Mouse (Mus musculus): Measurements from ENCODE around the gene Katnb1. TPM values are rescaled to one million over a fixed set of nuclear protein-coding genes. Genes with fewer than 3 reads are reported as not detected.

Gene Katnb1
- total RNA-seq (2021), result 1 to 10 TPM; 5.4 to 7.5 TPM
- long read RNA-seq, experiment 1, transcript Katnb1-201 (20 exons, 3,777 nt), result major isoform, 10 of 13 reads
- long read RNA-seq, experiment 1, partial matches to known transcripts, result 3 of 13 reads
- long read RNA-seq, experiment 1, other reads (novel, unspliced or antisense), result 0 of 13 reads
- long read RNA-seq, experiment 2, transcript Katnb1-201 (20 exons, 3,777 nt), result major isoform, 21 of 26 reads
- long read RNA-seq, experiment 2, partial matches to known transcripts, result 1 of 26 reads
- long read RNA-seq, experiment 2, other reads (novel, unspliced or antisense), result 4 of 26 reads

- peak; percentile 97 for DNase-seq
- intact Hi-C loops (cut with DNase I; ENCODE audit: low total_unique reads), result no loop called here
These were observed at the start of gene Katnb1 for GRCm38 (mm10) chr8:95080381-95081341. Gene Katnb1 (plus strand): TSS chr8:95081186.

GRCm38 (mm10) chr8:95037106-95037925 lies 43.7 kb upstream of the Katnb1 start:
- DNase-seq, result peak; percentile 33
- intact Hi-C loops (cut with DNase I; ENCODE audit: low total_unique reads), result no loop called here

GRCm38 (mm10) chr8:95041883-95042784 lies 38.9 kb upstream of the Katnb1 start:
- intact Hi-C loops (cut with DNase I; ENCODE audit: low total_unique reads), result no loop called here

DNA sequence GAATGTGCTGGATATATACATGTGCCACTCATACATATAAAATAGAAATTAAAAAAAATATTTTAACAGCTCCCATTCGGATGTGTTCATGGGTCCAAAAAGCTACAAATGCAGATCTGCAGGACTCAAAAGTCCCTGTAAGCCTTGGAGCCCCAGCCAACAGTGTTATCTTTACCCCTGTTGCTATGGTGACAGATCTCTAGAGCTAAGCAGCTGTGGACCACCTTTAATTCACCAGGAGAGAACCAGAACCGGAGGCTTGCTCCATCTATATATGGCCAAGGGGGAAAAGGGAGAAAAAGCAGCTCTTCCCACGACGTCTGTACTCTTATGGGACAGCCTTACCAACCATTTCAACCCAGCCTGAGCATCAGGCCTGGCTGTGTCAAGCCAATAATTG lies 36.2 kb upstream of the Katnb1 start:
- no peak for DNase-seq
- intact Hi-C loops (cut with DNase I; ENCODE audit: low total_unique reads), result no loop called here

More at GRCm38 (mm10) chr8:95041883-95042784, 38.9 kb upstream of the Katnb1 start:
- no peak for DNase-seq

DNA sequence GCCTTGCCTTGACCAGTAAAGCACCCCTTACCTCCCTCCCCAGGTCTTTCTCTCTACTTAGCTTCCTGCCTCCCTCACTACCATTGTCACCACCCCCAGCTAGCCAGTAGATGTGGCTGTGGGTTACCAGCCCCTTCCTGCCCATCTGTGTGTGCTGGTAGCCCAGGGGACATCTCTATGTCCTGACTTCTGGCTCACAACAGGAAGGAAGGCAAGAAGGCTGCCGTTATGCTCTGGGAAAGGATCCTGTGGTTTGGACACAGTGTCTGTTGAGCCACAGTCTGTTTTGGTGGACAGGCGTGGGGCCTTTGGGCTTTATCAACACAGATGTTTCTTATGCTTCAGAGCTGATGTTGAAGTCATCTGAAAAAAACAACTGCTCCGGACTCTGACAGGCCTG lies 34.0 kb upstream of the Katnb1 start:
- intact Hi-C loops (cut with DNase I; ENCODE audit: low total_unique reads), result no loop called here
- no peak for DNase-seq

GRCm38 (mm10) chr8:95047884-95048680 lies 32.9 kb upstream of the Katnb1 start:
- intact Hi-C loops (cut with DNase I; ENCODE audit: low total_unique reads), result no loop called here

DNA sequence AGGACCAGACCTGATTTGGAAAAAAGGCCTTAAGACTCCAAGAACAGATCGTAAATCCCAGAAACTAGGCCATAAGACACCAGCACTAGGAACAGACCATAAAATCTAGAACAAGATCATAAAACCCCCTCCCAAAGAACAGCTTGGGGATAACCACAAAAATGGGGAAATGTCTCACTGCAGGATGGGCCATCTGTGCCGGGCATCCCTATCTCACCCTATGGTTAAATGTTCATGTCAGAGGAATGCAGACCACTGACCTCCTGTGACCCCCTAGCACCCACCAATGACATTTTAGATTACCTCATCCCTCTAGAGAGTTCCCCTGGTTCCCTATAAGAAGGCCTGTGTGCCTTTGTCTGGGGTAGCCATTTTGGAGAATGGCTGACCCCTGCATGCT lies 31.4 kb upstream of the Katnb1 start:
- intact Hi-C loops (cut with DNase I; ENCODE audit: low total_unique reads), result no loop called here
- no peak for DNase-seq

More at GRCm38 (mm10) chr8:95047884-95048680, 32.9 kb upstream of the Katnb1 start:
- no peak for DNase-seq

GRCm38 (mm10) chr8:95054438-95054837 lies 26.5 kb upstream of the Katnb1 start:
- intact Hi-C loops (cut with DNase I; ENCODE audit: low total_unique reads), result no loop called here
- DNase-seq, result no peak

DNA sequence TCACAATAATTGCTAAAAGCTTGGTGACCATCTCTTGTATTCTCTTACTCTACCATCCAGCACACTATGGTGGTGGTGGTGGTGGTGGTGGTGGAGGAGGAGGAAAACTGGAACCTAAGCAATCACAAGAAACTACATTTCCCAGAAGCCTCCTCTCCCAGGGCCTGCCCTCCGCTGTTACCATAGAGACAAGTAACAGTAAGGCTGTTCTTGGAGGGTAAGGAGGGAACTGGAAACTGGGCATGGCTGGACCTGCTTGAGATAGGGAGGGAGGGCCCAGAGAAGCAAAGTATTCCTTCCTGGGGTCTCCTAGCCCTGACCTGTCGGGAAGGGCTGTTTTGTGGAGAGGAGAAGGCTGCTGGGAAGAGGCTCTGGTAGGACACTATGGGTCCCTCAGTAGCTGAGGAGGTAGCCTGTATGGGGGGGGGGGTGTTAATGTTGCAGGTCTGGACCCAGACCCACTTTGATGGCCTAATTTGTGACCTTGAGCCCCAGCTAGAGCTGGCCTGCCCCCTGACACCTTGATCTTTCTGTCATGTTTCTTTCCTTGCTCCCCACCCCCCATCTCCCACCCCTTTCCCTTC lies 26.0 kb upstream of the Katnb1 start, which contains the start of gene Drc7:
TSS of gene Drc7 (plus strand) at position 177 of the 584 bp plus-strand sequence.
- intact Hi-C loops (cut with DNase I; ENCODE audit: low total_unique reads), result no loop called here
- DNase-seq, result no peak

- no peak for DNase-seq
- intact Hi-C loops (cut with DNase I; ENCODE audit: low total_unique reads), result no loop called here
These were observed 24.6 kb upstream of the Katnb1 start for GRCm38 (mm10) chr8:95056414-95056813.

DNA sequence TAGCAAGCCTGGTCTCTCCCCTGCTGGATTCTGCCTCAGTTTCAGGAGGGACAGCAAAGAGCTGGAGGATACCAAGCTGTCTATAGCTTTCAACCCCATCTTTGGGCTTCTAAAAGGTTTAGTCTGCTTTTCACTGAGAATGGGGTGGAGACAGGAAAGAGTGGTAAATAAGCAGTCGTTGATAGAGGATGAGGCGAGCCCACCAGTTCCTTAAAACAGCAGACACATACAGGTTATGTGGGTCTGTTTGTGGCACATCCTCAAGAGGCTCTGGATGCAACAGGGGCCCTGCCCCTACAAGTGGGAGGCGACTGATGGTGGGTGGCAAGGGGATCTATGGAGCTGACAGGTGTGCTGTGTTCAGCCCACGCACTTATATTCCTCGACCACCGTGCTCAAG lies 22.3 kb upstream of the Katnb1 start:
- intact Hi-C loops (cut with DNase I; ENCODE audit: low total_unique reads), result no loop called here
- no peak for DNase-seq

DNA sequence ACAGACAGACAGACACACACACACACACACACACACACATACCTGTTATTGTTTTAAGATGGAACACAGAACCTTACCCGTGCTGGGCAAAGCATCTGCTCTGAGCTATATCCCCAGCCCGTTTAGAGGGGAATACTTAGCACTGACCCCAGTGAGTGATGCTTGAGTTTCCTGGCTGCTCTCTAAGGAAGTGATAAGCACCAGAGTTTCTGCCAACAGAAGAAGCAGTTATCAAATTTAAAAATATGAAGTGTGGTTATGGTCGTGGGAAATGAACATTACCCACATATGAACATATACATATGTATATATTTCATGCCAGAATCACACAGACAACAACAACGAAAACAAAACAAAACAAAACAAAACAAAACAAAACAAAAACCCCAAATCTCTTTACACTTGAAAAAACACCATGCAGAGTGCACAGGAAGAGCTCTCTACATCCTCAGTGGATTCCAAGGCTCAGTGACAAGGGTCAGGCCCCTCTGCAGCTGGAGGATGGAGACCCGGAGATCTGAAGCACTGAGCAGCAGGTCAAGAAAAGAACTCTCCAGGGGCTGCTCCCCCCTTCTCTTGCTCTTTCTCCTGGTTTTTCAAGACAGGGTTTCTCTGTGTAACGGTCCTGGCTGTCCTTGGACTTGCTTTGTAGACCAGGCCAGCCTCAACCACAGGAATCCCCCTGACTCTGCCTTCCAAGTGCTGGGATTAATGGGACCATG lies 21.0 kb upstream of the Katnb1 start:
- DNase-seq, result no peak
- intact Hi-C loops (cut with DNase I; ENCODE audit: low total_unique reads), result no loop called here

DNA sequence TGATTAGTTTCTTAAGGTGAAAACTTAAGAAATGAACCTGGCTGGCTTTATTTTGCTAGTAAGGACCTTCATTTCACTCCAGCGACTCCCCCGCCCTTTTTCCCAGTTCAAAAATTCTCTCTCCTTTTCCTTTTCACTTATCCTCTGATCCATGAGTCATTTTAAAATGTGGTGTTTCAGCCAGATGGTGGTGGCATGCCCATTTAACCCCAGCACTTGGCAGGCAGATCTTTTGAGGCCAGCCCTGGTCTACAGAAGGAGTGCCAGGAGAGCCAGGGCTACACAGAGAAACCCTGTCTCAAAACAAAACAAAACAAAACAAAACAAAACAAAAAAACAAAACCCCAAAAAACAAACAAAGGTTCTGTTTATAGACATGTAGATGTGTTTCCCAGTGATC lies 16.5 kb upstream of the Katnb1 start:
- no peak for DNase-seq
- intact Hi-C loops (cut with DNase I; ENCODE audit: low total_unique reads), result no loop called here

GRCm38 (mm10) chr8:95067582-95067981 lies 13.4 kb upstream of the Katnb1 start:
- DNase-seq, result peak; percentile 54

DNA sequence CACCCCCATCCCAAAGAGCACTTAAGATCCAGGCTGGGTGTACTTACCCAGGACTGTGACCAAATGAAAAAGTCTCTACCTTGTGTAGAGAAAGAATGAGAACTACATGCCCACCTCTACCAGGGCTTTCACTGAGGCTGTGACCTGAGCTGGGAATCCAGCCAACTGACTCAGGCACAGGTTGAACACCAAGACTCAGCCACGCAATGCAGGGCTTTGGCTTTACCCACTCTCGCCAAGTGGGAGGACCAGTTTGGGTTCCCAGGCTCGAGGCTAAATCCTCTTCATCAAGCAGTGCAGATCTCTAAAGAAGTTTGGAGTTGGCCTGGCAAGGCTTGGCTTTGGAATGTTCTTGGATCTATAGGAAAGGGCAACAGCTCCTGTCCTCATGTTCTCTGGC lies 5.5 kb upstream of the Katnb1 start:
- DNase-seq, result no peak
- intact Hi-C loops (cut with DNase I; ENCODE audit: low total_unique reads), result no loop called here

More at GRCm38 (mm10) chr8:95067582-95067981, 13.4 kb upstream of the Katnb1 start:
- intact Hi-C loops (cut with DNase I; ENCODE audit: low total_unique reads), result no loop called here

GRCm38 (mm10) chr8:95076151-95076550 lies 4.8 kb upstream of the Katnb1 start:
- intact Hi-C loops (cut with DNase I; ENCODE audit: low total_unique reads), result no loop called here
- DNase-seq, result no peak

DNA sequence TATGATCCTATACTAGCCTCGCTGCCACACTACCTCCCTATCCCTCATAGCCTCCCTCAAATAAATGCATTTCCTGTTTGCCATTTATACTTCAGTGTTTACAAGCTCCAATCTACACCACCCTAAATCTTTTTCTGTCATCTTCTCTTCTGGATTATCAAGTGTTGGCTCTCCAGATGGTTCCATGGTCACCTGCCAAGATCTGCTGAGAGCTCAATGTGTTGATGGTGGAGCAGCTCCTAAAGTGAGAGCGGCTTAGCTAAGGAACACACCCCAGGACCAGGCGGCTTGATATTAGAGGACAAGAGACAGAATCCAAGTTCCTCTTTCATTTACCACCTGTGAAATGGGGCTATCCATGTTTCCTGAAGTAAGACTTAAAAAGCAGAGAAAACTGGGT lies 2.9 kb upstream of the Katnb1 start:
- intact Hi-C loops (cut with DNase I; ENCODE audit: low total_unique reads), result no loop called here
- no peak for DNase-seq
